Mouse (Mus musculus) spleen, postnatal 36 days (tissue): ENCODE measurements around the gene Dram1.
A peak's percentile ranks its signal among the peaks of the same experiment; 100 is the strongest.
"Not testable (repeated sequence)": the region's sequence is repeated elsewhere in the genome, so short reads cannot be mapped to it uniquely, and the experiment has no call there.

Source experiments
- DNase-seq, 2 experiments: peaks; one replicate each; pipeline ENCODE4 v3.0.0; 2022; ENCODE audit warnings: low spot score in 2 of 2, mixed read lengths in 1 of 2

Dram1 gene

DNA sequence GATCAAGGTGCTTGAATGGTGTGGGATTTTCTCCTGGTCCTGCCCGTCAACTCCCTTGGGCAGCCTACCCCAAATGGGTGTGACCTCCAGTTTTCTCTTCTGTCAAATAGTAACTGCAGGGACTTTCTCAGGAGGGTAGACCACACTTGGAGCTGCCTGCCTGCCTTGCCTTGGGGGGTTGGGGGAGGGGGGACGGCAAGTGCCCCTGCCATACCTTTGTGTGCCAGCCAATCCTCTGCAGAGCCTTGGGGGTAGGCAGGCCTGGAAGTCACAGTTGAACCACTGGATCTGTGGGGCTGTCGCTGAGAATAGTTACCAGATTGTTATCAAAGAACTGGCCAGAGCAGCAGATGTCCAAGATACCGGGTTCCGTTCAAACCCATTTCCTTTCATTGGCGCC, 7.4 kb upstream of the Dram1 start:
- DNase-seq = no peak

DNA sequence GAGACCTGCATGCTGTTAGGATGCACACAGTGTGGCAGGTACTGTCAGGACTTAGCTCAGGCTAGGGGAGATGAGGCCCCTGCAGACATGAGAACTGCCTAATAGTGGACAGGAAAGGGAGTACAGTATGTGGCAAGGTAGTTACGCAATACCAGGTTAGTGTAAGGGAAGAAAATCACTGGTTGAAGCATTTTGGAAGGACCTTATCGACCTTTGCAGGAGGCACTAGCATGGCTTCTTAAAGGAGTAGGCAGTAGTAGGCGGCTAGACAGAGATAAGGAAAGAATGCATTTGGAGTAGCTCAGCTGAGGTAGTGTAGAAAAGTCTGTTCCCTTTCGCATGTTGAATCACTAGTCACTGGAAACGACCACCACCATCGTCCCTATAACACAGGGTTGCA, 6.9 kb upstream of the Dram1 start:
- DNase-seq = no peak

GRCm38 (mm10) chr10:88385290-88385689, 6.4 kb upstream of the Dram1 start:
- DNase-seq = no peak

DNA sequence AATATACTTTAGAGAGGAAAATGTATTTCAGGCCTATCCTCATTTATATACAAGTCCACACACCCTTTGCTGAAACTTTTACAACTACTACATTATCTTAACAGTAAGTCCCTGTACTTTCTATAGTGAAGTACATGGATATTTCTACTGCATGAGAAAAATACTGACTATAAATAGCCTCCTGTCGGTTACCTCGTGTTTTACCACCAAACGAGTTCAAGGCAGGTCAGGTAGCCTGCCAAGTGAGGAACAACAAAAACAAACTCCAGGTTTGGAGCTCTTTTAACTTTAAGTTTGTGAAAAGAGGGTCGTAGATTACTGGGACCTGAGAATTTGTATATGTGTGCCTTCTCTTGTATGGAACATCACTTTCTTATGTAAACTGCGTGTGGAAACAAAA, 5.2 kb upstream of the Dram1 start:
- DNase-seq = no peak

DNA sequence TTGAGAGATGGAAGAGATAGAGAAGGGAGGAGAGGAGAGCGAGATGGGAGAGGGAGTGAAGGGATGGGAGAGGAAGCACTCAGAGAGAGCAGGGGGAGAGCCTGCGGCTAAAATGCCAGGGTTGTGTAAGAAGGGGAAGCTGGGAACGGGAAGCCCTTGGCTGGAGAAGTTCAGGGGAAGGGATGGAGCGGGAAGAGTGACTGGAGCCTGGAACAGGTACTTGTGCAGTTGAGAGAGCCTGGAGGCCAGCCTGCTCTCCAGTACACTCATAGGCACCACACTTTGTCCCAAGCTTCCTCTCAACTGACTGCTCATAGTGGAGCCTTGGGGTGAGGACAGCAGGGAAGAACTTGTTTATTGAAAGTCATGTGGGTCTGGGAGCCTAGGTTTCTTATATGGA, 4.6 kb upstream of the Dram1 start:
- no peak for DNase-seq

- no peak for DNase-seq
These were observed 3.1 kb upstream of the Dram1 start for GRCm38 (mm10) chr10:88382009-88382408.

DNA sequence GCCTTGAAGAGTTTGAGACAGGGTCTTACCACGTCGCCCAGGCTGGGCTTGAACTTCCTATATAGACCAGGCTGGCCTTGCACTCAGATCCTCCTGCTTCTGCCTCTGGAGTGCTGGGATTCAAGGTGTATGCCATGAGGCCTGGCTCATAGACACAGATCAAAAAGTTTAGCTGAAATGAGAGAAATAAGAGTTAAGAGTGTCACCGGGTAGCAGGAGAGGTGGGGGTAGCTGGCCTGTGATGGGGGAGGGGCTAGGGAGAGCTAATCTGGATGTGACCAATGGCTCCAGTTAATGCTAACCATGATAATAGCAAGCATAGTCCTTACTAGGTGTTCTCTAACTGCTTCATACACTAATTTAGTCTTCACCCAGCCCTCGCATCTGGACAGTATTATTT, 2.4 kb upstream of the Dram1 start:
- no peak for DNase-seq

GRCm38 (mm10) chr10:88380430-88381060, 1.7 kb upstream of the Dram1 start:
- DNase-seq = no peak

- DNase-seq = peak; percentile 30 to 41
These were observed 1.1 kb upstream of the Dram1 start for GRCm38 (mm10) chr10:88380002-88380401.

GRCm38 (mm10) chr10:88377666-88378065, 1.2 kb downstream of the Dram1 start:
- DNase-seq = no peak

- DNase-seq = peak; percentile 74 to 80
These were observed 2.1 kb downstream of the Dram1 start for GRCm38 (mm10) chr10:88376770-88377169.

- no peak for DNase-seq
These were observed 3.9 kb downstream of the Dram1 start for GRCm38 (mm10) chr10:88374984-88375383.

DNA sequence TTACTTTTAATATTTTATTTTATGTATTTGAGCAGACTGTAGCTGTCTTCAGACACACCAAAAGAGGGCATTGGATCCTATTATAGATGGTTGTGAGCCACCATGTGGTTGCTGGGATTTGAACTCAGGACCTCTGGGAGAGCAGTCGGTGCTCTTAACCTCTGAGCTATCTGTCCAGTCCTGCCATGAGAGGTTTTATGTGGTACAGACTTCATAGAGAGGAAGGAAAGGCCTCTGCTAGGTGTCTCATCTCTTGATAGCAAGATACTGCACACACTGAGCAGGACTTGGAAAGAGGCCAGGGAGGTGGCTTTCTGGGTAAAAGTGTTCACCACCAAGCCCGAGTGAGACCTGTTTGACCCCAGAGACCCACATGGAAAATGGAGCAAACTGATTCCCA, 5.9 kb downstream of the Dram1 start:
- not testable (repeated sequence) for DNase-seq

DNA sequence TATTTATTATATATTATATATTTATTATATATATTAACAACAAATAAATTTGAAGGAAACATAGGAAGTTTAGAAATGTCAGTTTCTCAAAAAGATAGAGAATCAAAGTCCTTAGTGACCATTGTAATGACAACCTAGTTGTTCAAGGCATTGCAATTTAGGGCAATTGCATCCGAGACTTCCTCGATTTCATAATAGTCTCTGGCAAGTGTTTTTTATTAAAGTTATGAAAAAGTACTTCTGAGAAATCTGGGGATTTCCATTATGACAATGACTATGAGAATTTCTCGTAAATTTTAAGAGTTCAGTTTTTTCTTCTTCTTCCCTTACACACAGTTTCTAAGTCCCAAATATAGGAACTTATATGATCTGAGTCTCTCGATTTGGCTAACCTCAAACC, 6.4 kb downstream of the Dram1 start:
- DNase-seq = no peak

- no peak for DNase-seq
These were observed 7.1 kb downstream of the Dram1 start for GRCm38 (mm10) chr10:88371793-88372192.

DNA sequence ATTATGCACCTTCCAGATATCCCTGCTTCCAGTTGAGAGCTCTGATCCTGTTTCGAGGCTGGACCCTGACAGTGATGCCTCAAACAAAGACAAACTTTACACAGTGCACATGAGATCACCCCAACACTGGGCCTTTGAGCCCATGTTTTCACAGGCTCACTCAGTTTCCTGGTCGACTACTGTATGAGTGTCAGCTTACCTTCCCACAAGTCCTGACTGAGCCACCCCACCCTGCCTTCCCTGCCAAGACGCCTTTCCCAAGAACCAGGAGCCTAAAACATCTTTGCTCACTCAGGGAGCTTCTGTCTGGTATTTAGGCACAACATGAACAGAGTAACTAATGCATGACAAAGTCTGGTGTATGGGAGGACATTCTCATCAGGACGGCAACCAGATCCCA, 9.6 kb downstream of the Dram1 start:
- DNase-seq = no peak

- DNase-seq = no peak
These were observed 14.7 kb downstream of the Dram1 start for GRCm38 (mm10) chr10:88364221-88364620.

- DNase-seq = no peak
These were observed 16.7 kb downstream of the Dram1 start for GRCm38 (mm10) chr10:88362218-88362617.

DNA sequence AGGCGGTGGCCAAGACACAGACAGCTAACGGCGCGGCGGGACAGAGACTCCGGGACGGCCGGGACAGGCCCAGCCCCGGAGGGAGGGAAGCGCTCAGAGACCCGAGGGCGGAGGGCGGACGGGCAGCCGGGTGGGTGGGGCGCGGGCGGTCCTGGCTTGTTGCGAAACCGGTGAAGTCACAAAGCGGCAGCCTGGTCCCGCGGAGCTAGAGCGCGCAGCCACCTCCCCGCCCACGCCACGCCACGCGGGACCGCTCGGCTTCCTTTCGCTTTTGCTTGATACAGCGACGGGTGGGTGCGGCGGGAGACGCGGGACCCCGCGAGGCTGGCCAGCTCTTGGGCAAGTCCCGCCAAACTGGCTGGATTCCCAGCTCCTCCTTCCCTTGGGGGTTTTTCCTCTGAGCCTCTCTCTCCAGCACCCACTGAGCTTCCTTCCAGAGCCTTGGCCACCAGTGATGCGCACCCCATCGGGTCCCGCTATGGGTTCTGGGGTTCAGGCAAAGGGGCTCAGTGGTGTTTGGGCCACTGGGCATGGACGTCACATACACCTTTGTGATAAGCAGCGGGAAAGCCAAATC, 21.8 kb downstream of the Dram1 start:
- DNase-seq = peak; percentile 62 to 63

DNA sequence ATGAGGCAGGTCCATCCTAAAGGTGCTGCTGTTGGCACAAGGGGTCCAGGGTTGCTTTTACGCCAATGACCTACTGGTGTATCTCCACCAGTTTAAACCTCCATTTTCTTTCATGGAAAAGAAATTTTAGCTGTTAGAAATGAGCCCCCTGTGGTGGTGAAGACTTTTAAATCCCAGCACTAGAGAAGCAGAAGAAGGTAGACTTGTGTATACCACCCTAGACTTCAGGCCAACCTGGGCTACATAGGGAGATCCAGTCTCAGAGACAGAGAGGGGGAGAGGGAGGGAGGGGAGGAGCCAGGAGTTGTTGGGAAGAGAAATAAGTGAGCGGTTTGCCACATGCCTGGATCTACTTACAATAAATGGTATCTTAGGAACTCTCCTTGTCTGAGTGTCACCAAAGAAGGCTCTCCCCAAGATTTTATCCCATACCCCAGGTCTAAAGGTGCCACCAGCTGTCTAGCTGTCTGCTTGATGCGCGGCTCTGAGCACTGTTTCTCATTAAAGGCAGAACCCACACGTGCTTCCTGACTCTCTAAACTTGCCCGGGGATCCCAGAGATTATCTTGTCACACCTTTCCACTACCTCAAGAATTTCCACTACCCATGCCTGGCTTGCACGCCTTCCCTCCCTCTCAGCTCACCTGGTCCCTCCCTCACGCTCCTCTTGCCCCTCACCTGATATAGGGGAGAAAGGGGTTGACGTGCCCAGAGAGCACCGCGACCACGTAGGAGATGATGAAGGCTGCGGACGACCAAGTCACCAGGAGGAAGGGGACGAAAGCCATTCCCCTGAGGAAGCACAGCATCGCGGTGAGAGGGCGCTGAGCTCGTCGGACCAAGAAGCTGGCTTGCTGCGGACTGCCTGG, 22.5 kb downstream of the Dram1 start:
- DNase-seq = no peak

DNA sequence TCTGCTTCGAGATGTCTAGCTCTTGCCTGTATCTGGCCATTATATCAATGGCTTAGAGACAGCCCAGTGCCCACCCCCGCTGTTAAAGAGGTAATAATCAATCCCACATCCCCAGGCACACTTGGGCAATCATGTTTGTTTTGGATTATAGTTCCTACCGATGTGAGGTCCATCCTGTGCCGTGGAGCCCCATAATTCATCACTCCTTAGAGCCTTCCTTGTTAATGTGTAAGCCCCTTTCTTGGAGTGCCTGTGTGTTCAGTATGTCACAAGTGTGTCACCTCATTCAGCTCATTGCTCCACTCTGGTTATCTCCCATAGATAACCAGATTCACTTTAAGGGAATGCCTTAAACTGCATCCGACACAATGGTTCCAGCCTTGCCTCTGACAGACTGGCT, 24.3 kb downstream of the Dram1 start:
- no peak for DNase-seq

- DNase-seq = no peak
These were observed 26.3 kb downstream of the Dram1 start for GRCm38 (mm10) chr10:88352549-88352948.
